Mouse (Mus musculus) MEL (cell line): Measurements from ENCODE around the gene Izumo1. TPM values are rescaled to one million over a fixed set of nuclear protein-coding genes. Genes with fewer than 3 reads are reported as not detected.

Source experiments
- DNase-seq: peaks from one replicate; pipeline ENCODE4 v3.0.0; 2011; ENCODE audit warnings: low read depth, low spot score
- H3K27ac ChIP-seq: 2 replicates; pipeline ENCODE4 v1.5.1; 2012; ENCODE audit warnings: low read depth, mild to moderate bottlenecking, control low read depth, low read length, moderate library complexity; ENCODE audit not compliant: control insufficient read depth
- H3K27me3 ChIP-seq, 2 experiments: fragments of 150-350 bp in 1 of 2; sonication (generic) in 1 of 2; 2 replicates each; pipeline ENCODE4 v1.6.1; 2012; ENCODE audit warnings: low read length in 2 of 2, mild to moderate bottlenecking in 2 of 2, improper control_type of control experiment in 1 of 2, moderate library complexity in 1 of 2; ENCODE audit not compliant: insufficient read depth in 2 of 2, control insufficient read depth in 1 of 2
- H3K36me3 ChIP-seq, 2 experiments: 2 replicates each; pipeline ENCODE4 v1.6.1; 2012 to 2014; ENCODE audit warnings: low read length in 2 of 2, improper control_type of control experiment in 1 of 2, inconsistent platforms in 1 of 2, mild to moderate bottlenecking in 1 of 2; ENCODE audit not compliant: insufficient read depth in 2 of 2, control insufficient read depth in 1 of 2
- H3K4me1 ChIP-seq, 2 experiments: fragments of 150-350 bp in 1 of 2; sonication (generic) in 1 of 2; 2 replicates each; pipeline ENCODE4 v1.6.1; 2012; ENCODE audit warnings: low read length in 2 of 2, improper control_type of control experiment in 1 of 2, mild to moderate bottlenecking in 1 of 2; ENCODE audit not compliant: insufficient read depth in 2 of 2, control insufficient read depth in 1 of 2
- H3K4me3 ChIP-seq, 2 experiments: fragments of 150-350 bp in 1 of 2; sonication (generic) in 1 of 2; 2 replicates each; pipeline ENCODE4 v1.5.1; 2012; ENCODE audit warnings: low read depth in 2 of 2, low read length in 2 of 2, mild to moderate bottlenecking in 2 of 2, moderate library complexity in 2 of 2, control low read depth in 1 of 2, improper control_type of control experiment in 1 of 2; ENCODE audit not compliant: control insufficient read depth in 1 of 2, insufficient read depth in 1 of 2
- H3K79me2 ChIP-seq: 2 replicates; pipeline ENCODE4 v1.6.1; 2012; ENCODE audit warnings: mild to moderate bottlenecking, low read length, moderate library complexity; ENCODE audit not compliant: control insufficient read depth, poor library complexity, insufficient read depth
- H3K9ac ChIP-seq: 2 replicates; pipeline ENCODE4 v1.6.1; 2012; ENCODE audit warnings: low read depth, mild to moderate bottlenecking, control low read depth, low read length, moderate library complexity; ENCODE audit not compliant: control insufficient read depth, poor library complexity, severe bottlenecking
- H3K9me3 ChIP-seq: fragments of 150-350 bp; sonication (generic); replicated peaks from 2 replicates; pipeline ENCODE4 v1.6.1; 2012; ENCODE audit warnings: mild to moderate bottlenecking, low read length, improper control_type of control experiment, moderate library complexity; ENCODE audit not compliant: insufficient read depth
- BHLHE40 ChIP-seq: IDR thresholded peaks from 2 replicates; pipeline ENCODE4 v1.6.1; 2012; ENCODE audit warnings: low read depth, mild to moderate bottlenecking, inconsistent platforms, low read length, improper control_type of control experiment, borderline replicate concordance
- CHD1 ChIP-seq: IDR thresholded peaks from 2 replicates; pipeline ENCODE4 v1.6.1; 2012; ENCODE audit warnings: low read depth, mild to moderate bottlenecking, inconsistent platforms, low read length, improper control_type of control experiment
- CHD2 ChIP-seq: IDR thresholded peaks from 2 replicates; pipeline ENCODE4 v1.6.1; 2011; ENCODE audit warnings: low read length, improper control_type of control experiment
- CTCF ChIP-seq, 3 experiments: IDR thresholded peaks in 2 of 3; conservative IDR thresholded peaks in 1 of 3; 2 replicates each; pipeline ENCODE4 v1.5.1; 2011 to 2012; ENCODE audit warnings: low read length in 3 of 3, low read depth in 2 of 3, mild to moderate bottlenecking in 2 of 3, improper control_type of control experiment in 1 of 3, inconsistent platforms in 1 of 3, mixed read lengths in 1 of 3, moderate library complexity in 1 of 3; ENCODE audit not compliant: control insufficient read depth in 1 of 3, insufficient read depth in 1 of 3, poor library complexity in 1 of 3, severe bottlenecking in 1 of 3
- GATA1 ChIP-seq: IDR thresholded peaks from 2 replicates; pipeline ENCODE4 v1.6.1; 2011; ENCODE audit warnings: low read depth, low read length, improper control_type of control experiment
- JUND ChIP-seq: IDR thresholded peaks from 2 replicates; pipeline ENCODE4 v1.6.1; 2011; ENCODE audit warnings: low read depth, mild to moderate bottlenecking, improper control_type of control experiment, low read length
- KAT2A ChIP-seq: conservative IDR thresholded peaks from 2 replicates; pipeline ENCODE4 v1.6.1; 2012; ENCODE audit warnings: low read depth, low read length, improper control_type of control experiment, inconsistent platforms
- MAZ ChIP-seq: IDR thresholded peaks from 2 replicates; pipeline ENCODE4 v1.6.1; 2012; ENCODE audit warnings: low read depth, mild to moderate bottlenecking, inconsistent platforms, low read length, improper control_type of control experiment
- MYB ChIP-seq: IDR thresholded peaks from 2 replicates; pipeline ENCODE4 v1.6.1; 2011; ENCODE audit warnings: mild to moderate bottlenecking, low read depth, low read length, improper control_type of control experiment
- MYC ChIP-seq: IDR thresholded peaks from 2 replicates; pipeline ENCODE4 v1.6.1; 2011; ENCODE audit warnings: low read depth, mild to moderate bottlenecking, low read length, improper control_type of control experiment, moderate library complexity
- POLR2A ChIP-seq, 2 experiments: IDR thresholded peaks; 2 replicates each; pipeline ENCODE4 v1.6.1; 2011 to 2012; ENCODE audit warnings: low read length in 2 of 2, mild to moderate bottlenecking in 2 of 2, control low read depth in 1 of 2, improper control_type of control experiment in 1 of 2, low read depth in 1 of 2, moderate library complexity in 1 of 2; ENCODE audit not compliant: control insufficient read depth in 1 of 2, insufficient read depth in 1 of 2, poor library complexity in 1 of 2
- POLR2AphosphoS5 ChIP-seq: IDR thresholded peaks from 2 replicates; pipeline ENCODE4 v1.6.1; 2012; ENCODE audit warnings: low read depth, borderline replicate concordance, mild to moderate bottlenecking, inconsistent platforms, low read length, moderate library complexity, mixed read lengths
- RCOR1 ChIP-seq: IDR thresholded peaks from 2 replicates; pipeline ENCODE4 v1.6.1; 2012; ENCODE audit warnings: low read depth, mild to moderate bottlenecking, inconsistent platforms, low read length, improper control_type of control experiment
- SIN3A ChIP-seq: IDR thresholded peaks from 2 replicates; pipeline ENCODE4 v1.6.1; 2012; ENCODE audit warnings: low read length, improper control_type of control experiment, inconsistent platforms
- SMC3 ChIP-seq: IDR thresholded peaks from 2 replicates; pipeline ENCODE4 v1.6.1; 2011; ENCODE audit warnings: low read depth, low read length, improper control_type of control experiment
- TAL1 ChIP-seq: IDR thresholded peaks from 2 replicates; pipeline ENCODE4 v1.6.1; 2012; ENCODE audit warnings: mild to moderate bottlenecking, inconsistent platforms, low read length, moderate library complexity, mixed read lengths
- TBP ChIP-seq: IDR thresholded peaks from 2 replicates; pipeline ENCODE4 v1.8.0; 2011; ENCODE audit warnings: low read depth, low read length, improper control_type of control experiment
- TCF12 ChIP-seq: IDR thresholded peaks from 2 replicates; pipeline ENCODE4 v1.6.1; 2014; ENCODE audit warnings: low read depth, mild to moderate bottlenecking, inconsistent platforms, low read length, improper control_type of control experiment, moderate library complexity
- UBTF ChIP-seq: IDR thresholded peaks from 2 replicates; pipeline ENCODE4 v1.6.1; 2012; ENCODE audit warnings: low read depth, mild to moderate bottlenecking, inconsistent platforms, low read length, improper control_type of control experiment, moderate library complexity, borderline replicate concordance; ENCODE audit not compliant: insufficient read depth
- USF1 ChIP-seq: IDR thresholded peaks from 2 replicates; pipeline ENCODE4 v1.6.1; 2014; ENCODE audit warnings: low read depth, mild to moderate bottlenecking, inconsistent platforms, low read length, improper control_type of control experiment, moderate library complexity
- ZKSCAN1 ChIP-seq: IDR thresholded peaks from 2 replicates; pipeline ENCODE4 v1.6.1; 2012; ENCODE audit warnings: low read depth, mild to moderate bottlenecking, inconsistent platforms, low read length, improper control_type of control experiment, moderate library complexity
- ZNF384 ChIP-seq: IDR thresholded peaks from 2 replicates; pipeline ENCODE4 v1.6.1; 2012; ENCODE audit warnings: low read depth, mild to moderate bottlenecking, inconsistent platforms, low read length, improper control_type of control experiment
- polyA plus RNA-seq, 2 experiments: library from polyadenylated mRNA; stranded (reverse) in 1 of 2; unstranded in 1 of 2; fragments of >175 nt in 1 of 2; fragments of >200 nt in 1 of 2; gene quantifications; 2 replicates each; pipeline versions ENCODE4 v1.2.1 to v1.2.4; 2012; ENCODE audit warnings: low replicate concordance in 2 of 2, low read depth in 1 of 2; ENCODE audit not compliant: insufficient read length in 2 of 2, insufficient read depth in 1 of 2, missing spikeins in 1 of 2
- total RNA-seq: library from RNA; depleted of rRNA; stranded (reverse); fragments of 300-350 nt; gene quantifications from 2 replicates; pipeline ENCODE4 v1.2.3, GENCODE M21; 2012

Izumo1 gene
- total and polyA plus RNA-seq, 3 experiments, result 0.04 TPM; not detected in 2

DNA sequence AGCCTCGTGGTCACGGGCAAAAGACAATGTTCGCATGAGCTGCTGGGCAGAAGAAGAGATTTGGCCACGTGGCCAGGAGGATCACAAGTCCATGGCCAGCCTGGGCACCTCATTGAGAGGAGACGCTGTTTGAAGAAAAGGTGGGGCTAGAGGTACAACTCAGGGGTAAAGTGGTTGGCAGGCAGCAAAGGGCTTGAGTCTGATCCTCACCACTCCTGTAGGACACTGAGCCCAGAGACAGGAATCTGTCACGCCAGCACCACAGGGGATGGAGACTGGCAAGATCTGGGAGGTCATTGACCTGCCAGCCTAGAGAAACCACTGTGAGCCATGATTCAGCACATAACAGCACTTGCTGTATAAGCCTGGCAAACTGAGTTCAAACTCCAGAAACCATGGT is 24.1 kb upstream of the Izumo1 start:
- H3K9ac ChIP-seq, result no peak overlapping the region
- no peak for DNase-seq
- H3K4me3 ChIP-seq, result no peak overlapping the region
- H3K4me1 ChIP-seq, result peaks cover 7 to 15% of the 10 kb centered on the region in 2 experiments
- H3K36me3 ChIP-seq, result peaks cover 0 to 19% of the 10 kb centered on the region in 2 experiments; a peak in 2 of 4 replicates
- H3K79me2 ChIP-seq, result no peaks in the 10 kb centered on the region
- no peak overlapping the region for H3K27ac ChIP-seq
- TF ChIP-seq CTCF (IDR thresholded peaks at IDR 0.05 in 2 of 3, conservative IDR thresholded peaks at IDR 0.05 in 1 of 3; ENCODE audit: control insufficient read depth in 1 of 3, insufficient read depth in 1 of 3, low read depth in 2 of 3, low read length in 3 of 3, poor library complexity in 1 of 3, severe bottlenecking in 1 of 3), result no peak
- TF ChIP-seq TCF12, result no peak
- TF ChIP-seq MYB, result no peak
- no peak for TF ChIP-seq ZKSCAN1
- TF ChIP-seq UBTF, result no peak
- no peak for TF ChIP-seq TBP
- TF ChIP-seq GATA1, result no peak
- no peak for TF ChIP-seq CHD1
- no peak for TF ChIP-seq SIN3A
- TF ChIP-seq CHD2, result no peak
- no peak for TF ChIP-seq BHLHE40
- TF ChIP-seq TAL1, result no peak
- TF ChIP-seq RCOR1, result no peak
- TF ChIP-seq MAZ, result no peak
- no peak for TF ChIP-seq KAT2A
- no peak for TF ChIP-seq MYC
- TF ChIP-seq JUND, result no peak
- no peak for TF ChIP-seq POLR2A (IDR thresholded peaks at IDR 0.05; ENCODE audit: control insufficient read depth in 1 of 2, insufficient read depth in 1 of 2, low read depth in 1 of 2, low read length in 2 of 2, poor library complexity in 1 of 2)
- TF ChIP-seq ZNF384, result no peak
- no peaks in the 10 kb centered on the region for H3K9me3 ChIP-seq
- H3K27me3 ChIP-seq, result no peaks in the 10 kb centered on the region

DNA sequence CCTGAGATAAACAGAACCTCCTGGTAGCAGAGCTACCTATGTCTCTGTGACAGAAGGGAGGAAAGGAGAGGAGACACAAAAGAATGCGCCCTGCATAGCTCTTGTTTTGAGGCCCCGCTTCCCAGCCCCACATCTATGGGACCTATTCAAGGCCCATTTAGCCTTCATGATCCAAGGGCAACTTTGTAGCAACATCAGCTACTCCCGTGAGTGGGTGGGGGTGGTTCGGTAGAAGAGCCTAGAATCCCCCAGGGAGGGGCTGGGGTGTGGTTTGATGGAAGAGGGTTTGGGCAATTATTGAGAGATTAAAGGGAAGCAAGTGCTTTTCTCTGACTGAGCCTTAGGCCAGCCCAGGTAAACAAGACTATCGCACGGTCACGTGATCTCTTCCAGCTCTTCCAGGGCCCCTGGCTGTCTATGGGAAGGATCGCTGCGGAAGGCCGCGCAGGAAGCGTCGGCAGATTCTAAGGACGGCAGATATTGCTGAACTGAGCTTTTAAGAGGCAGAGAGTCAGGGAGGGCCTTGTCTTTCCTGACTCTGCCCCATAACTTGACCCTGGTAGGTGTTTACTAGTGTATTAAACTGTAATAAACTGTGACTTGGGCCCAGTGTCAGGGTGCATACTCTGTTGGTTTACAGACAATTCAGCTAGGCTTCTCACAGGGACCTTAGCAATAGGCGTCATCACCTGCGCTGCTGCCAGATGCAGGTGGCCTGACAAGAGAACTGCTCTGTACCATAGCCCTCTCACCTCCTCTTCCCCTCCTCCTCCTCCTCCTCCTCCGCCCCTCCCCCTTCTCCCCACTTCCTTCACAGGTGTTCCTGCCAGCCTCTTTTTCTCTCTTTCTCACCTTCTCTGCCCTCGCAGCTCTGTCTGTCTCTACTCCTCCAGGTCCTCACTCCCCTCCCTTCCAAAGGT is 22.4 kb upstream of the Izumo1 start:
- Histone ChIP-seq H3K27me3 (no peaks in the 10 kb centered on the region), H3K27ac (no peak overlapping the region), H3K9me3 (no peaks in the 10 kb centered on the region), H3K4me1 (peaks cover 7 to 12% of the 10 kb centered on the region in 2 experiments), H3K36me3 (peaks cover 0 to 9% of the 10 kb centered on the region in 2 experiments; a peak in 2 of 4 replicates), H3K4me3 (no peak overlapping the region), H3K79me2 (no peaks in the 10 kb centered on the region), H3K9ac (no peak overlapping the region)
- TF ChIP-seq MAZ, result no peak
- TF ChIP-seq ZNF384, result no peak
- TF ChIP-seq USF1, result no peak
- no peak for TF ChIP-seq CTCF (IDR thresholded peaks at IDR 0.05 in 2 of 3, conservative IDR thresholded peaks at IDR 0.05 in 1 of 3; ENCODE audit: control insufficient read depth in 1 of 3, insufficient read depth in 1 of 3, low read depth in 2 of 3, low read length in 3 of 3, poor library complexity in 1 of 3, severe bottlenecking in 1 of 3)
- TF ChIP-seq SMC3, result no peak
- TF ChIP-seq CHD2, result no peak
- TF ChIP-seq POLR2AphosphoS5, result no peak
- DNase-seq, result no peak
